Mouse (Mus musculus): ENCODE data around the gene Itm2b.

- no peak for TF ChIP-seq CTCF (conservative IDR thresholded peaks at IDR 0.05 in 1 of 2, IDR thresholded peaks at IDR 0.05 in 1 of 2; ENCODE audit: low read depth in 2 of 2, low read length in 2 of 2)
- TF ChIP-seq HCFC1 (IDR thresholded peaks at IDR 0.05; ENCODE audit: low read depth, low read length): no peak
- TF ChIP-seq RCOR1 (conservative IDR thresholded peaks at IDR 0.05; ENCODE audit: low read depth, low read length): no peak
- no peak for TF ChIP-seq POLR2A (IDR thresholded peaks at IDR 0.05; ENCODE audit: low read depth, low read length)
- TF ChIP-seq NRF1 (IDR thresholded peaks at IDR 0.05; ENCODE audit: low read depth, low read length): no peak
- TF ChIP-seq USF1 (IDR thresholded peaks at IDR 0.05; ENCODE audit: low read depth, low read length): no peak
- no peak for TF ChIP-seq ZKSCAN1 (IDR thresholded peaks at IDR 0.05; ENCODE audit: borderline replicate concordance, low read depth, low read length)
- no peak for TF ChIP-seq JUND (conservative IDR thresholded peaks at IDR 0.05; ENCODE audit: low read depth, low read length)
- no peak for TF ChIP-seq KAT2A (IDR thresholded peaks at IDR 0.05; ENCODE audit: insufficient replicate concordance, low read length)
- TF ChIP-seq NELFE (IDR thresholded peaks at IDR 0.05; ENCODE audit: low read depth, low read length): no peak
- TF ChIP-seq MAX (IDR thresholded peaks at IDR 0.05; ENCODE audit: low read length): no peak
- no peak for TF ChIP-seq EP300 (IDR thresholded peaks at IDR 0.05; ENCODE audit: low read length)
Measured at GRCm38 (mm10) chr14:73339615-73340014, 45.5 kb downstream of the Itm2b start.

Data from CH12.LX (cell line).